Mouse (Mus musculus): ENCODE data around the gene Gm3402. TPM values are rescaled to one million over a fixed set of nuclear protein-coding genes. Genes with fewer than 3 reads are reported as not detected.
A peak's percentile ranks its signal among the peaks of the same experiment; 100 is the strongest.
"Not testable (repeated sequence)": the region's sequence is repeated elsewhere in the genome, so short reads cannot be mapped to it uniquely, and the experiment has no call there.

Gm3402 gene
- polyA plus RNA-seq (2015; fragmentation: Nextera tagmentation; extraction: Ambion mirVana): not detected in 2 replicates

DNA sequence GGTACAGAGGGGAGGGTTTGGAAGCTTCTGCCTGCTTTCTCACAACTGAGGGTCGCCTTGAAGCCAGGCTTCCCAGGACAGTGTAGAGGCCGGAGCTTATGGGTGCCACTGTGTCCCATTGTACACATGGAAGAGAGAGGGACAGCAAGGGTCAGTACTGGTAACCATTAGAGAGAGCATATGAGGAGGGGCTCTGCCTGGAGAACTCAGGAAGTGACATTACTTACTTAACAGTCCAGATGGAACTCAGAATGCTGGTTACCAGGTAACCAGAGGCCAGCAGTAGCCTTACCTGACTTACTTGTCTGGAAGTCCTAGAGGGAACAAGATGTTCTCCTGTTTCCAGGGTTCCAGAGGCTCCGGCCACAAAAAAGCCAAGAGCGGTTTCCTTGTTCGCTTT, at the start of gene Gm3402:
Gene Gm3402, plus strand, starts transcription at position 301 of the 400 bp plus-strand sequence.
- H3K4me3 ChIP-seq (ENCODE audit: low read length); H3K4me1 ChIP-seq (ENCODE audit: control insufficient read depth, insufficient read depth, low read depth, low read length); H3K4me2 ChIP-seq (ENCODE audit: low read length); H3K27me3 ChIP-seq (replicated peaks; ENCODE audit: control insufficient read depth, insufficient read depth, low read length); H3K9ac ChIP-seq (ENCODE audit: low read depth, low read length); ATAC-seq; H3K27ac ChIP-seq (ENCODE audit: low read depth, low read length); H3K9me3 ChIP-seq (ENCODE audit: control insufficient read depth, low read length); H3K36me3 ChIP-seq (ENCODE audit: control insufficient read depth, insufficient read depth, low read length): not testable (repeated sequence)
- WGBS: no CpG with 5 or more reads among the region's 5 CpGs

- no peaks in the 10 kb centered on the region for H3K4me1 ChIP-seq (ENCODE audit: control insufficient read depth, insufficient read depth, low read depth, low read length)
- no peaks in the 10 kb centered on the region for H3K27me3 ChIP-seq (replicated peaks; ENCODE audit: control insufficient read depth, insufficient read depth, low read length)
- no peak overlapping the region for H3K4me2 ChIP-seq (ENCODE audit: low read length)
- H3K9ac ChIP-seq (ENCODE audit: low read depth, low read length): no peak overlapping the region
- H3K4me3 ChIP-seq (ENCODE audit: low read length): no peak overlapping the region
- ATAC-seq: no peak
- H3K36me3 ChIP-seq (ENCODE audit: control insufficient read depth, insufficient read depth, low read length): peaks cover 17% of the 10 kb centered on the region; the same call in 1 of the 2 replicates
- H3K27ac ChIP-seq (ENCODE audit: low read depth, low read length): no peak overlapping the region
- H3K9me3 ChIP-seq (ENCODE audit: control insufficient read depth, low read length): no peaks in the 10 kb centered on the region
- WGBS: 95% methylated on average over 19 of the region's 19 CpGs
Measured at GRCm38 (mm10) chr5:146466663-146467062, 47.3 kb upstream of the Gm3402 start.

DNA sequence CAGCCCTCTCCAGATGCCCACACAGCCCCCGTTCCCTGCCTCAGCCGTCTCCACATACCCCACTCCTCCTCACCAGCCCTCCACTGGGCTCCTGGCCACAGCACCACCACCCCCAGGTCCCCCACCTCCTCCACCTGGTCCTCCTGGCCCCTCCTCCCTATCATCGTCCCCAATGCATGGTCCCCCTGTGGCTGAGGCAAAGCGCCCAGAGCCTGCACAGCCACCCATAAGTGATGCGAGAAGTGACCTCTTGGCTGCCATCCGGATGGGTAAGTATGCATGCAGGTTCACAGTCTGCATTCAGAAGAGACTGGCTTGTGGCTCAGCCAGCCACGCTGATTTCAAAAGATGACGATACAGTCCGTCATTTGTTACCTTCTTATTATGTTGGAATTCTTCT, 45.6 kb upstream of the Gm3402 start:
- no peaks in the 10 kb centered on the region for H3K4me1 ChIP-seq (ENCODE audit: control insufficient read depth, insufficient read depth, low read depth, low read length)
- H3K4me3 ChIP-seq (ENCODE audit: low read length): no peak overlapping the region
- H3K27ac ChIP-seq (ENCODE audit: low read depth, low read length): no peak overlapping the region
- H3K9ac ChIP-seq (ENCODE audit: low read depth, low read length): no peak overlapping the region
- 82% methylated on average over 9 of the region's 9 CpGs for WGBS
- peaks cover 16% of the 10 kb centered on the region; the same call in 1 of the 2 replicates for H3K36me3 ChIP-seq (ENCODE audit: control insufficient read depth, insufficient read depth, low read length)
- H3K4me2 ChIP-seq (ENCODE audit: low read length): no peak overlapping the region
- H3K9me3 ChIP-seq (ENCODE audit: control insufficient read depth, low read length): no peaks in the 10 kb centered on the region
- peak; percentile 30; the same call in 1 of the 2 replicates for ATAC-seq
- no peaks in the 10 kb centered on the region for H3K27me3 ChIP-seq (replicated peaks; ENCODE audit: control insufficient read depth, insufficient read depth, low read length)

DNA sequence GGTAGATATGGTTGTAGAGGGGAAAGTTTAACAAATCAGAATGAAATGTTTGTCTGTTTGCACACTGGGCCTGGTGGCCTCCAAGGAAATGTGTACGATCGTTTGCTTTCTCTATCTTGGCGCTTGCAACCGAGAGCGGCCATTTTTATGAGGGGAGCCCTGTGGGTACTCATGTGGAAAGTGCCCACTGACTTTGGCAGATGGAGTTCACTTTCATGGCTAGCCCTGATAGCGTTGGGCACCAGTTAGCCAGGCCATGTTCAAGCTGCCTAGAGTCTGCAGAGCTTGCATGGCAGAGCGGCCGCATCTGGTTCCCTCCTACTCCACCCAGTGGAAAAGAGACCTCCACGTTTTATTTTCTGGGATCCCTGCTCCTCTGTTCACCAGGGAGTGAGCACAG, 43.1 kb upstream of the Gm3402 start:
- 87% methylated on average over 9 of the region's 9 CpGs for WGBS
- Histone ChIP-seq H3K36me3 (ENCODE audit: control insufficient read depth, insufficient read depth, low read length) (peaks cover 19% of the 10 kb centered on the region; the same call in 1 of the 2 replicates), H3K4me2 (ENCODE audit: low read length) (no peak overlapping the region), H3K4me3 (ENCODE audit: low read length) (no peak overlapping the region), H3K4me1 (ENCODE audit: control insufficient read depth, insufficient read depth, low read depth, low read length) (no peaks in the 10 kb centered on the region), H3K27ac (ENCODE audit: low read depth, low read length) (no peak overlapping the region), H3K9ac (ENCODE audit: low read depth, low read length) (no peak overlapping the region), H3K9me3 (ENCODE audit: control insufficient read depth, low read length) (no peaks in the 10 kb centered on the region), H3K27me3 (replicated peaks; ENCODE audit: control insufficient read depth, insufficient read depth, low read length) (no peaks in the 10 kb centered on the region)
- ATAC-seq: no peak

GRCm38 (mm10) chr5:146471311-146471710, 42.6 kb upstream of the Gm3402 start:
- Histone ChIP-seq H3K4me3 (ENCODE audit: low read length) (no peak overlapping the region), H3K9ac (ENCODE audit: low read depth, low read length) (no peak overlapping the region), H3K4me1 (ENCODE audit: control insufficient read depth, insufficient read depth, low read depth, low read length) (no peaks in the 10 kb centered on the region), H3K27ac (ENCODE audit: low read depth, low read length) (no peak overlapping the region), H3K4me2 (ENCODE audit: low read length) (no peak overlapping the region), H3K9me3 (ENCODE audit: control insufficient read depth, low read length) (no peaks in the 10 kb centered on the region), H3K36me3 (ENCODE audit: control insufficient read depth, insufficient read depth, low read length) (peaks cover 19% of the 10 kb centered on the region; the same call in 1 of the 2 replicates), H3K27me3 (replicated peaks; ENCODE audit: control insufficient read depth, insufficient read depth, low read length) (no peaks in the 10 kb centered on the region)
- ATAC-seq: no peak
- 92% methylated on average over 5 of the region's 5 CpGs for WGBS

- H3K4me2 ChIP-seq (ENCODE audit: low read length): no peak overlapping the region
- H3K27me3 ChIP-seq (replicated peaks; ENCODE audit: control insufficient read depth, insufficient read depth, low read length): no peaks in the 10 kb centered on the region
- no peaks in the 10 kb centered on the region for H3K4me1 ChIP-seq (ENCODE audit: control insufficient read depth, insufficient read depth, low read depth, low read length)
- H3K9me3 ChIP-seq (ENCODE audit: control insufficient read depth, low read length): no peaks in the 10 kb centered on the region
- H3K4me3 ChIP-seq (ENCODE audit: low read length): no peak overlapping the region
- no peak overlapping the region for H3K9ac ChIP-seq (ENCODE audit: low read depth, low read length)
- H3K36me3 ChIP-seq (ENCODE audit: control insufficient read depth, insufficient read depth, low read length): peaks cover 16% of the 10 kb centered on the region; the same call in 1 of the 2 replicates
- WGBS: 93% methylated on average over 12 of the region's 12 CpGs
- no peak overlapping the region for H3K27ac ChIP-seq (ENCODE audit: low read depth, low read length)
- ATAC-seq: no peak
Measured at GRCm38 (mm10) chr5:146471821-146472220, 42.1 kb upstream of the Gm3402 start.

DNA sequence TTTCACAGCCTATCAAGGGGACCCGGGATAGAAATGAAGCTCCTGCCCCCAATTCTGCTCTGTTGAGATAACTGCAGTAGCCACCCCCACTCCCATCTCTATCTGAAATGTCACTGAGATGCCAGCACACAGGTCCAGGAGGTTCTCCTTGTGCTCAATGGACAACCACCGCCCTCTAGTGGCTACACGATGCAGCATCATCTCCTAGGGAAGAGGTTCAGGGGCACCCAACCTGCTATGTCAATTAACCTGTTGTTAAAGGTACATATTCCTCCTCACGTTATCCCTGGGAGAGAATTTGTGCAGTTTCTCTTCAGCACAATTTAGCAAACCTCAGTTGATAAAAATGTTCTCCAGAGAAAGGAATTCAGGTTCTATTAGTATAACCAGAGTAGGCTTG, 34.4 kb upstream of the Gm3402 start:
- not testable (repeated sequence) for H3K4me3 ChIP-seq (ENCODE audit: low read length); H3K9ac ChIP-seq (ENCODE audit: low read depth, low read length)
- 8% methylated on average over 4 of the region's 4 CpGs for WGBS

GRCm38 (mm10) chr5:146481665-146482064, 32.3 kb upstream of the Gm3402 start, which contains the start of gene Gm6408:
TSS of gene Gm6408 (plus strand) at chr5:146481965.
- not testable (repeated sequence) for ATAC-seq; H3K4me2 ChIP-seq (ENCODE audit: low read length); H3K9ac ChIP-seq (ENCODE audit: low read depth, low read length); H3K4me3 ChIP-seq (ENCODE audit: low read length); H3K9me3 ChIP-seq (ENCODE audit: control insufficient read depth, low read length); H3K36me3 ChIP-seq (ENCODE audit: control insufficient read depth, insufficient read depth, low read length); H3K27ac ChIP-seq (ENCODE audit: low read depth, low read length); H3K4me1 ChIP-seq (ENCODE audit: control insufficient read depth, insufficient read depth, low read depth, low read length); H3K27me3 ChIP-seq (replicated peaks; ENCODE audit: control insufficient read depth, insufficient read depth, low read length)
- WGBS: no CpG with 5 or more reads among the region's 3 CpGs

More for the DNA sequence above, 34.4 kb upstream of the Gm3402 start:
- H3K27ac ChIP-seq (ENCODE audit: low read depth, low read length); H3K27me3 ChIP-seq (replicated peaks; ENCODE audit: control insufficient read depth, insufficient read depth, low read length); H3K9me3 ChIP-seq (ENCODE audit: control insufficient read depth, low read length); H3K4me1 ChIP-seq (ENCODE audit: control insufficient read depth, insufficient read depth, low read depth, low read length); H3K4me2 ChIP-seq (ENCODE audit: low read length); H3K36me3 ChIP-seq (ENCODE audit: control insufficient read depth, insufficient read depth, low read length); ATAC-seq: not testable (repeated sequence)

DNA sequence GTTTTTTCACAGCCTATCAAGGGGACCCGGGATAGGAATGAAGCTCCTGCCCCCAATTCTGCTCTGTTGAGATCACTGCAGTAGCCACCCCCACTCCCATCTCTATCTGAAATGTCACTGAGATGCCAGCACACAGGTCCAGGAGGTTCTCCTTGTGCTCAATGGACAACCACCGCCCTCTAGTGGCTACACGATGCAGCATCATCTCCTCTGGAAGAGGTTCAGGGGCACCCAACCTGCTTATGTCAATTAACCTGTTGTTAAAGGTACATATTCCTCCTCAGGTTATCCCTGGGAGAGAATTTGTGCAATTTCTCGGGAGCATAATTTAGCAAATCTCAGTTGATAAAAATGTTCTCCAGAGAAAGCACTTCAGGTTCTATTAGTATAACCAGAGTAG, 25.0 kb upstream of the Gm3402 start:
- H3K4me3 ChIP-seq (ENCODE audit: low read length); H3K4me2 ChIP-seq (ENCODE audit: low read length); H3K9ac ChIP-seq (ENCODE audit: low read depth, low read length); H3K27ac ChIP-seq (ENCODE audit: low read depth, low read length); H3K36me3 ChIP-seq (ENCODE audit: control insufficient read depth, insufficient read depth, low read length); ATAC-seq; H3K4me1 ChIP-seq (ENCODE audit: control insufficient read depth, insufficient read depth, low read depth, low read length); H3K9me3 ChIP-seq (ENCODE audit: control insufficient read depth, low read length); H3K27me3 ChIP-seq (replicated peaks; ENCODE audit: control insufficient read depth, insufficient read depth, low read length): not testable (repeated sequence)
- WGBS: 13% methylated on average over 3 of the region's 4 CpGs

- H3K4me1 ChIP-seq (ENCODE audit: control insufficient read depth, insufficient read depth, low read depth, low read length); H3K9me3 ChIP-seq (ENCODE audit: control insufficient read depth, low read length); H3K9ac ChIP-seq (ENCODE audit: low read depth, low read length); H3K36me3 ChIP-seq (ENCODE audit: control insufficient read depth, insufficient read depth, low read length); ATAC-seq; H3K27me3 ChIP-seq (replicated peaks; ENCODE audit: control insufficient read depth, insufficient read depth, low read length); H3K4me2 ChIP-seq (ENCODE audit: low read length); H3K27ac ChIP-seq (ENCODE audit: low read depth, low read length); H3K4me3 ChIP-seq (ENCODE audit: low read length): not testable (repeated sequence)
- no CpG with 5 or more reads among the region's 5 CpGs for WGBS
Measured at GRCm38 (mm10) chr5:146491063-146491462, 22.9 kb upstream of the Gm3402 start, which contains the start of gene Gm6370. TSS of gene Gm6370 (plus strand) at chr5:146491363.

Measured in hindbrain, embryonic 16.5 days (tissue).